Mouse (Mus musculus): ENCODE data around the gene Lrmda.

Gene Lrmda

DNA sequence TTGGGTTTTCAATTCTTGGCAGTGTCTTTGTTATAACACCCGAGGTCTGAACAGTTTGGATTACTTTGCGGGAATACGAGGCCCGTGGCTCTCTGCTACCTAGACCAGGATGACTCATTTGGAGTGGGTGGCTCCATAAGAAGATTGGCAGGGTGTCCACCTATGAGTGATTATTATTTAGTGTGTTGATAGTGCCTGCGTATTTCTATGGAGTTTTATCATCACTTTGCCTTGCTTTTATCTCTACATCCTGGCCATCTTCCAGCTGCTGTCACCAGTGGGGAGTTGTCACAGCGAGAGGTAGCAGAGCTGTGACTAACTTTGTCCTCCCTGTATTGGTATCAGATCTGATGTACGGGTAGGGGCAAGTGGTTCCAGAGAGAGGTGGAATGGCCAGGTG is 393.7 kb downstream of the Lrmda start:
- no peak for DNase-seq (ENCODE audit: extremely low spot score)

DNA sequence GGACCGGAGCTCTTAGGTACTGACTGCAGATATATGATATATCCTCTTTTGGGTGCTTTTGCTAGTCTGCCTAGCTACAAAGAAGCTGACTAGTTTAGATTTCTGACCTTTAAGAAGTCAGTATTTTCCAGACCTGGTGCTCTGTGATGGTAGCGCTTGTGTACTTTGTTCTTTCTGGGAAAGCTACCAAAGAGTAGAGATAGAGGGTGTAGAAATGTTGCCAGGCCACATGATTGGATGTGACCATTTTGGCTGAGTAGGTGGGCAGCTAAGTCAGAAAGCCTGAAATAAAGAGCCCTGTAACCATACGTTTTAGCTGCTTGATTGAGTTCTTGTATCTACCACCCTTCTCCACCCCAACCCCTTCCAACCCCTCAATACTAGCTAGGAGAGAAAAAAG is 398.2 kb downstream of the Lrmda start:
- no peak for DNase-seq (ENCODE audit: extremely low spot score)

DNA sequence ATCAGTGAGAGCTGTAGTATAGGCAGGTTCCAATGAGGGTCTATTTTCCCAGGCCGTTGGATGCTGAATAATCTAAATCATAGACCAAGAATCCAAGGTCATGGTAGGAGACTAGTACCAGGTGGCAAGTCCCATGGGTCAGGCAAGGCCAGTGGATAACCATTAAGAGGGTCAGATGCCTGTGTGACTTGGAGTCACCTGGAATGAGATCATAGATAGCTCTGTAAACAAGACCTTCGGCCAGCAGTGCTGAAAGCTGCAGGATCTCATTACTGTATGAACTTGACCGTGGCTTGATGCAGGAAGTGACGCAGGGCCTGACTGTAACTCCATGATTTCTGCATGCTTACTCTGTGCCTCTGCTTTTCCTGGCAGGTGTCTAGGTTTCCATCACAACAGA is 402.2 kb downstream of the Lrmda start:
- no peak for DNase-seq (ENCODE audit: extremely low spot score)

DNA sequence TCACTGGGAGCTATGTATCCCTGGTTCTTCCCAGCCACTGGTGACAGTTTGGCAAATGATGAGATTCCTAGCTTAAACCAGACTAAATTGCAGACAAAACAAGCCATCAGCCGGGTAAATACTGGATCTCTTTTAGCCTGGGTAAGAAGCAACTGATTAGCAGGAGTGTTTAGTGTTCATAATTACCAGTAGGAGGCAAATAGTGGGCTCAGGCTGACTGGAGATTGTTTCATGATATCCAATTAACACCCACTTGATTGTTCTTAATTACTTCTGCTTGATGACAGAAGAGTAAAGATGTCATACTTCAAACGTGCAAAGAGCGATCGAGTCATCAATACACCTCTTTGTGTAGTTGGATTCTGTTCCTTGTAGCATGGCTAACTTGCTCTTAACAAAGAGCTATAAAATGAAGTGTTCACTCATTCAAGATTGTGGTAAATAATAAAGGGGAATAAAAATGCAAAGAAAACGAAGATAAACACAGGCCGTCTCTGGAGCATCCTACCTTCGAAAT is 405.6 kb downstream of the Lrmda start:
- DNase-seq (ENCODE audit: extremely low spot score), result no peak

GRCm38 (mm10) chr14:22435441-22435840 is 415.9 kb downstream of the Lrmda start:
- DNase-seq (ENCODE audit: extremely low spot score), result no peak

GRCm38 (mm10) chr14:22435860-22436377 is 416.4 kb downstream of the Lrmda start:
- DNase-seq (ENCODE audit: extremely low spot score), result no peak

DNA sequence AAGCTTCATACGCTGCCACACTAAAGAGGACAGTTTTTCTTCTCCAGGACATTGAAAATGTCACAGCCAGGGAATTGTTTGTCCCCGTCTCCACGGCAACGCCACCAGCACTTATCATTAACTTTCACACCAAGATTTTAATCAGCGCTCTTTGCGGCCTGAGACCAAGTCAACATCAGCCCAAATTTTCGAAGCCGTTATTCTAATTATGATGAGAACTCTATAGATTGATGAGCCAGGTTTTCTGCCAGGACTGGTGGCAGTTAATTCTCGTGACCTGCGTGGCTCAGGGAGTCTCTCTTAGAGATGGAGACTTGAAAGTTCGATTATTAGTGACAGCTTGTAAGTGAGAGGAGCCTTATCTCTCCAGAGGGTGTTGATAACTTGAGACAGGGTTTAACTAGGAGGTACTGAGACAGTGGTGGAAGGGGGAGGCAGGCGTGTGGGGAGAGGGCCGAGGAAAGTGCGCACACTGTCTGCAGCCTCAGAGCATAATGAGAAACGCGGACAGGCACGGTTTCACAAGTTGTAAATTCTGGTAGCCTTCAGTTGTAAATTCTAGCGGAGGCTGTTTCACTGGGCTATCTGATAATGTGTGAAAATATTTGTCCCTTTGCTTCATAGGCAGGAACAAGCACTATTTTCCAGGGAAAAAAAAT is 421.0 kb downstream of the Lrmda start:
- DNase-seq (ENCODE audit: extremely low spot score), result peak; percentile 39

DNA sequence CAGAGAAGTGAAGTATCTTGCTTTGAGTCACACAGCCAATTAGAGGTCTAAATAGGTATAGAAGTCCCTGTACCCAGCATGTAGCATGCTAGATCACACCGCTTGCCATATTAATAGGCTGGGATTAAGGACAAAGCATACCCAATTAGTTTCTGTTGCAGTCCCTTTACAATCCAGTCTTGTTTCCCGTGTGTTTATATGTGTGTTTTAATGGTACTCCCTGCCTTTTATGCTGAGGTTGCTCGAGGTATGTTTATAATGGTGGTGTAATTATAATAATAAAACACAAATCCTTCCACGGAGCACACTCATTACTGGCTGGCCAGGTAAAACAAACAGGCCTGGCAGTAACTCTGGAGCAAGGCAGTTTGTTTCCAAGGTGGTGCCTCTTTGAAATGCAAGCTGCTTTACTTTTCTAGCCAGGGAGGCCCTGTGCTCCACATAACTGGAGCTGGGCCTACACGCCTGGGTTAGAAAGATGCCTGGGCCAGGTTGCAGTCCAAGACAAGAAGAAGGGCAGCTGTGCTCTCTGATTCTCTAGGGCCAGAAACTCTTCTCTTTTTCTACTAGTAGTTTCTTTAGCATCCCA is 422.4 kb downstream of the Lrmda start:
- DNase-seq (ENCODE audit: extremely low spot score), result no peak

DNA sequence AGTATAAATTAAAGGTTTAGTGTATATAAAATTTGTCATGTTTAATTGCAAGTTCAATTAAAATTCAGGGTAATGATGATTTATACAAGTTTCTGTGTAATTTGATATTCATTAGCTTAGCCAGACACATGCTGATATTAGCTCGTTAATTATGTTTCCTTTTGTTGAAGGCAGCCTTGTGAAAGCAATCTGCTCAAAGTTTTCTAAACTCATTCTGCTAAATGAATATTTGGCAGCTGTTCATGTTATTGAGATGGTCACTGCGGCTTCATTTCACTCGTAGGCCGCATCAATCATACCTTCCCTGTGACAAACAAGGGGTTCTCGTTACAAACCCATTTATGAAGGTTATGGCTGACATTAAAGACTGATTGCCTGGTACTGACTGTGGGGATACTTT is 423.2 kb downstream of the Lrmda start:
- no peak for DNase-seq (ENCODE audit: extremely low spot score)

DNA sequence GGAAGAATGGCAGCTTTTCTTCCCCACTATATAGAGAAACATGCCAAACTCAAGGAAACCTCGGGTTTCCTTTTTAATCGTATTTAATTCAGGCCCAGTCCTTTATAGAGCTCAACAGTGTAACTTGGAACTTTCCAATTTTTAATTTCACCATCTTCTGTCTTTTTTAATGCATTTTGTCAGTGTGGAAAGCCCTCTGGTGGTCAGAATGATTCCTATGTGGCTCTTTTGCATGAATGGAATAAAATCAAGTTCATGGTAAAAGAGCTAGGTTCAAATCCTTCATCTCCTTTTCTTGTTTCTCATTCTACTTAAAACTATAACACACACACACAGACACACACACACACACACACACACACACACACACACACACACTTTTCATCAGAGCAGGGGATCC is 425.0 kb downstream of the Lrmda start:
- no peak for DNase-seq (ENCODE audit: extremely low spot score)

DNA sequence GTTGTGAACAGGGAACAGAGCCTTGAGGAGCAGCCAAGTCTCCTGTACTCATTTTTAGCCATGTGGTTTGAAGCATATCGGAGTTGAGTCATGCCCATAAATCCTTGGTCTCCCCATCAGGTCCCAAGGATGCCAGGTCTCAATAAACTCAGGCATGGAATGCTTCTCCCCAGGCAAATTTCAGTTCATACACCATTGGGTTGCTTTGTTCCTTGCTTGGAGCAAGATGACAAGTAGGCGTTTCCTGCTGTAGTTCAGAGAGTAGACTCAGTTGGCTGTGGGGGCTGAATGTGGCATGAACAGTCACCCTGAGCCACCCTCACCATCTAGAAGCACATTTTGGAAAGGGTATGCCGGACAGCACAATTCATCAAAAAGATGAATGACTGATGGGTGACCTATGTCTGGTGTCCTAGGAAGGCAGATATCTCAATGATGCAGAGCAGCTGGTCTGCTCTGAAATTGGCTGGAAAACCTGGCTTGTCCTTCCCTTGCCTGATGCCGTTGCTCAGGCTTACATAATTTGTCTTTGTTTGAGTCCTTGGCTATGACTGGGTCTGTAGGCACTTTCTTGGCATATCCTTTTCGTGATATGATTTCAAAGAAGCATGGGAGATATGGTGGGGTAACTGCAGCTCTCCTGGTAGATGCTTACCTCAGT is 425.8 kb downstream of the Lrmda start:
- DNase-seq (ENCODE audit: extremely low spot score), result no peak

DNA sequence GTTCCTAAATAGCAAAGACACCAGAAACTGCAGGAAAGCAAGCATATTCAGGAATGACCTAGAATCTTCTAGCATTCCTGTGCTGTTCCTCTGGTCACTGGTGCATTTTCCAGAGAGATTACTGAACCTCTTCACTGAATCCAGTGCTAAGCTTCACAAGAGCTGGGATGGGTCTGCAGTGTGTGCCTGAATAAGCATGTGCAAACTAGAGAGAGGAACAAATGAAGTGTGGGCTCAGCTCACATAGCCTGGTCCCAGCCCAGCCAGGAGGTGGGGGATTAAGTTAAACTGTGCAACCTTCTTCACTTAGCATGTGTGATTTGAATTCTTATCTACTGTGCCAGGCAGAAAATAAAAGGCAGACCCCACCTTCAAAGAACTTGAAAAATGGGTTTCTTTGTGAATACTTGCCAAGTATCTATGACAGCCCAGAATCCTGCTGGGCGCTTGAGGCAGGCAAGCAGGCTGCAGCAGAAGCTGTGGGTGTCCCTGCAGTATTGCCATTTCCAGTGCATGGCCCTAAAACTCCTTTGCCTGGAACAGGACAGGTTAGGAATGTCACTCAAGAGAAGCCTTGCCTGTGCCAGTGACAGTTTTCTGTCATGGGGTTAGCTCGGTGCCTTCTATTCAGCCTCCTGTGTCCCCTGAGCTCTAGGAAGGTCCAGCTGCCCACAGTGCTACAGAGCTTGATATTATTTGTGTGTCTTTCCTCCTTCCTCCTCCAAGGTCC is 426.5 kb downstream of the Lrmda start:
- no peak for DNase-seq (ENCODE audit: extremely low spot score)

DNA sequence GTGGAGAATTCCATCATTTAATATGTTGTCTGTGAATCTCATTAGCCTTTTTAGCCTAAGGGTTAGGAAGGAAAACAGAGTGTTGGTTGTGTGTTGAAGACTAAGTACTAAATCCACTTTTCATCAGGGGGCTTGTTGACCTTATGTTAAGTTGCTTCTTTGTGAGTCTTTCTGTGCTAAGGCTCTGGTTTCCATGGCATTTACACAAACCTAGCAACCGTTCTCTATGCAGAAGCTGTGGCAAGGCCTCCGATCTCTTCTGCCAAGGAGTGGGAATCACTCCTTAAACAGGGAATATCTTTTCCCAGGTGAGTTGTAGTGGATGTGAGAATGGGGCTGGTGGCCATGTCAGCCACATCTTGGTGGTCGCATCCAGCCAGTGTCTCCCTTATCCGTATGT is 432.1 kb downstream of the Lrmda start:
- DNase-seq (ENCODE audit: extremely low spot score), result no peak

GRCm38 (mm10) chr14:22464314-22464713 is 444.8 kb downstream of the Lrmda start:
- no peak for DNase-seq (ENCODE audit: extremely low spot score)

DNA sequence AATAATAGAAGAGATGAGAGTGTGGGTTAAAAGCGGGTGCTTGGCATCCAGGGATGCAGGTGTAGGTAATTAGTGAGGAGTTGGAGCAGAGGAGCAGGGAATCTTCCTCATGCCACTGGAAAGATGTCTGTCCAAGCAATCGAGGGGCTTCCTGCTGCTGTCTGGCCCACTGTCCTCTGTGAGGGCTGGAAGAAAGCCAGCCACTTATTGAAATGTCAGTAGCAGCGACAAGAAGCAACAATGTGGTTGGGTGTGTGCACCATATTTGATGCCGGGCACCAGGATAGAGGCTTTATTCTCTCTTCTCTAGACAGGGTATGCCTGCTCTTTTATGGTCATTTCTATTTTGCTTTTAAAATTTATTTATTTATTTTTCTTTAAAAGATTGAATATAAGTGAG is 451.5 kb downstream of the Lrmda start:
- no peak for DNase-seq (ENCODE audit: extremely low spot score)

GRCm38 (mm10) chr14:22473451-22473850 is 453.9 kb downstream of the Lrmda start:
- DNase-seq (ENCODE audit: extremely low spot score), result no peak

DNA sequence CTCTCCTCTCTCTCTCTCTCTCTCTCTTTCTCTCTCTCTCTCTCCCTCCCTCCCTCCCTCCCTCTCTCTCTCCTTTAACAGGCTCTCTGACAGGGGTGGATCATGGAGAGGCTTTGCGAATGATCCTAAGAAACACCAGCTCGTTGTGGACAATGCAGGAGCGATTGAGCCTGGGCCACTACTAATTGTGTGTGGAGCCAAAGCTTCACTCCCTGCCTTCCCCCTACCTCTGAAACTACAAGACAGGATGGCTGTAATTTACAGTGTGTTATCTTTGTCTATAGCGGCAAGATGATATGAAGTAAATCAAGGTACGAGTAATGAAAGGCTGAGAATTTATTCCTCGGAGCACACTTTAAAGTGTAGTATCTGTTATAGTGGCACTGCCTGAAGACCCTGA is 454.5 kb downstream of the Lrmda start:
- DNase-seq (ENCODE audit: extremely low spot score), result no peak

DNA sequence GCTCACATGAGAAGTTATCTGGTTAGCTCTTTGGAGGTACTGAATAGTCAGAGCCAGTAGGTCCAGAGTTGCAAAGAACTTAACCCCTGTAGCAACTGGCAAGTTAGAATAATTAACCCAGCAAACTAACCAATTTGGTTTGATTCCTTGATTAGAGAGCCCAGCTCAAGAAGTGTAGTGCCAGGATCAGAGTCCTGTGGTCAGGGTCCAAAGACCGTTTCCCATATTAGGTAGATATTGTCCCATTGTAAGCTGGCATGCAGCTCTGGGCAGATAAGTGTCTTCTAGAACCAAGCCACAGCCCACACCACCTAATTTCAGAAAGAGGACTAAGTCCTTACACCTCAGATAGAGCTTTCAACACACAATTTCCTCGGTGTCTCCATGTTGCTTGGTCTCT is 473.8 kb downstream of the Lrmda start:
- DNase-seq (ENCODE audit: extremely low spot score), result no peak

GRCm38 (mm10) chr14:22494290-22494689 is 474.8 kb downstream of the Lrmda start:
- DNase-seq (ENCODE audit: extremely low spot score), result no peak

DNA sequence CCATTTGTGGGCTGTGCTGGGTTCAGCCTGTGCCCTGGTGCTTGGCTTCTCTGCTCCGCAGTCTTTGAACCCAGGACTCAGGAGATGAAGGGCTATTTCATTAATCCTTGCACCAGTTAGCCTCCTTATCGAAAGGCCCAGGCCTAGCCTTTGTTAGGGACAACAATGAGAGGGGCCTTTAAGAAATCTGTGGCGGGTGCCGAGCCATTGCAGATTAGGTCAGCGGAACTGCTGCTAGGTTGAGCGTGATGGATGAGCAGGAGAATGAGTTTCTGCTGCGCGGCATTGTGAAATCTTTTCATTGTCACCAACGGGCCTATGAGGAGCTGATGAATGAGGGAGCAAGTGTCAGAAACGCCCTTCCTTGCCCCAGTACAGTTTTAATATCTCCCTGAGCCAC is 475.4 kb downstream of the Lrmda start:
- peak; percentile 56 for DNase-seq (ENCODE audit: extremely low spot score)

- peak; percentile 16 for DNase-seq (ENCODE audit: extremely low spot score)
Measured at GRCm38 (mm10) chr14:22495286-22495685, 475.8 kb downstream of the Lrmda start.

DNA sequence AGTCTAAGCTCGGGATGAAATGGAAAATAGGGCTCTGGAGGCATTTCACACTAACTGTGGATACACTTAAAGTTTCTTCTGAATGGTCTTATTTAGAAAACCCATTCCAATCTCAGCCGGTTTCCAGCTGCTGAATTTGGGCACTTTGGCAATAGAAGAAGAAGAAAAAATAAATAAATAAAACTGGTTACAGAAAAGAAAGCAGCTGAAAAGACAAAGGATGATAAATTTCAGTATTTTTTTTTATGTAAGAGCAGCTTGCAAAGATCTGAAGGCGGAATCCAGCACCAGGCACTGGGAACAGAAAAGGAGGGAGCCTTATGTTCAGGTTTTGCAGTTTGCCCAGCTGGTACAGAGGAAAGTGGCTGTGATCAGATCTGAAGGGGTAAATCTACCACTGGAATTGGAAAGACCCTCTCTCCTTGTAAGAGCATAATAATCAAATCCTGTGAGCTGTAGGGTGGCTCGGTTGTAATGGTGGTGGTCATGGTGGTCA is 478.2 kb downstream of the Lrmda start:
- DNase-seq (ENCODE audit: extremely low spot score), result no peak
